Mouse (Mus musculus): Measurements from ENCODE around the gene Rfxap. TPM values are rescaled to one million over a fixed set of nuclear protein-coding genes. Genes with fewer than 3 reads are reported as not detected.

Gene Rfxap
- polyA plus RNA-seq, 1 experiment from 2014 or later, result 24.4 TPM

DNA sequence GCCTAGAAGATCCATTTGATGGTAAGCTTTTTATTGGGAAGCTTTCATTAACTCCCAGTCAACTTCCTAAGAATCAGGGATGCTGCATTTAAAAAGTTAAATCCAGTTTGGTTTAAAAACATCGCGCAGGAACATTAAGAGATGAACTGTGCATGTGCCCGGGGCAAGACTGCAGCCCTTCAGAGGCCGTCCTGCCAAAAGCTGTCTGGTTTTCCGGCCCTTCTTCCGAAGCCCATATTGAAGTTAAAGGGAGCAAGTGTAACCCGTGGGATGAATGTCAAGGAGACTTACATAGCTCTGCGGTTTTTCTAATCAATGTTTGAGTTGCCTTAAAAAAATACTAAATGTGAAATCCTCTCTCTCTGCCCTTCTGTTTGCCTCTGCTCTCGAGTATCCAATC, 48.4 kb downstream of the Rfxap start:
- no peak overlapping the region for H3K4me2 ChIP-seq (ENCODE audit: low read depth, low read length)
- no peak overlapping the region for H3K27ac ChIP-seq (ENCODE audit: low read length)
- no peak for ATAC-seq
- WGBS, result 66% methylated on average over 9 of the region's 9 CpGs
- H3K36me3 ChIP-seq (ENCODE audit: control insufficient read depth, insufficient read depth, low read length), result no peaks in the 10 kb centered on the region
- H3K4me3 ChIP-seq (ENCODE audit: low read length), result no peak overlapping the region
- no peaks in the 10 kb centered on the region for H3K9me3 ChIP-seq (ENCODE audit: control insufficient read depth, low read length)
- H3K27me3 ChIP-seq (replicated peaks; ENCODE audit: control insufficient read depth, insufficient read depth, low read length), result peaks cover 5% of the 10 kb centered on the region; the same call in 1 of the 2 replicates
- H3K4me1 ChIP-seq (ENCODE audit: control insufficient read depth, insufficient read depth, low read length), result peaks cover 20% of the 10 kb centered on the region
- H3K9ac ChIP-seq (ENCODE audit: low read depth, low read length), result no peak overlapping the region

DNA sequence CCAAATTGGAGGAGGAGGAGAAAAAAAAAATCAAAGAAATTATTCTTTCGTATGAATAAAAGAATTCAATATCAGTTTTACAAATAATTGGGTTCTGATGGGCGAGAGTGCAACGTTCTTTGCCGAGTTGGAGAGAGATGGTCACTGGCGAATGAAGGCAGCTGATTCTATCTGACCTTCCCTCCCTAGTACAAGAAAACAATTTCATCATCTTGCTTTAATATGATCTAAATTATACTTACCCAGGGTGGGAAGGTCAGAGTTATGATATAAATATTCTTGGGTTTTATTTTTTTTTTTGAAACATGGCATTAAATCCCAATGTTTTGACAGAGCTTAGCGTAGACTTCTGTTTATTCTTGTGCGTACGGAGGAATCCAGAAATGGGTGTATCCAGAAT, 50.1 kb downstream of the Rfxap start:
- 65% methylated on average over 8 of the region's 8 CpGs for WGBS
- no peak overlapping the region; the same call in 1 of the 2 replicates for H3K4me2 ChIP-seq (ENCODE audit: low read depth, low read length)
- H3K9ac ChIP-seq (ENCODE audit: low read depth, low read length), result no peak overlapping the region
- peaks cover 5% of the 10 kb centered on the region; the same call in 1 of the 2 replicates for H3K27me3 ChIP-seq (replicated peaks; ENCODE audit: control insufficient read depth, insufficient read depth, low read length)
- no peaks in the 10 kb centered on the region for H3K9me3 ChIP-seq (ENCODE audit: control insufficient read depth, low read length)
- no peak for ATAC-seq
- no peak overlapping the region for H3K27ac ChIP-seq (ENCODE audit: low read length)
- no peak overlapping the region for H3K4me3 ChIP-seq (ENCODE audit: low read length)
- peaks cover 15% of the 10 kb centered on the region for H3K4me1 ChIP-seq (ENCODE audit: control insufficient read depth, insufficient read depth, low read length)
- no peaks in the 10 kb centered on the region for H3K36me3 ChIP-seq (ENCODE audit: control insufficient read depth, insufficient read depth, low read length)

DNA sequence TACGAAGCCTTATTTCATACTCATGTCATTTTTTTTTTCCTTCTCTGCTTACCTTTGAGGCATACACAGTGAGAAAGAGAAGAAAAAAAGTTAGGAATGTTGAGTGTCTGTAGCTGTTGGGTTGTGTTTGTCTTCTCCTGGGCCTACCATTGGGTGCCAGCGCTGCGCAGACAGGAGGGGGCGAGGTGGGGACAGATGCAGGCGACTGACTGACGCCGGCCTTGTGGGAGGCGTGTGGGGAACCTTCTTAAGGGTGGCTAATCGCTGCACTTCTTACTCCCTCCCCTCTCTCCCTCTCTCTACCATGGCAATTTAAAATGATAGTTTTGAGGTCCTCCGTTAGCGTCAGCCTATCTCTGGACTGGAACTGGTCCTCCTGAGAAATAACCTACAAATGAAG, 51.5 kb downstream of the Rfxap start:
- peak; percentile 60; the same call in 1 of the 2 replicates for ATAC-seq

DNA sequence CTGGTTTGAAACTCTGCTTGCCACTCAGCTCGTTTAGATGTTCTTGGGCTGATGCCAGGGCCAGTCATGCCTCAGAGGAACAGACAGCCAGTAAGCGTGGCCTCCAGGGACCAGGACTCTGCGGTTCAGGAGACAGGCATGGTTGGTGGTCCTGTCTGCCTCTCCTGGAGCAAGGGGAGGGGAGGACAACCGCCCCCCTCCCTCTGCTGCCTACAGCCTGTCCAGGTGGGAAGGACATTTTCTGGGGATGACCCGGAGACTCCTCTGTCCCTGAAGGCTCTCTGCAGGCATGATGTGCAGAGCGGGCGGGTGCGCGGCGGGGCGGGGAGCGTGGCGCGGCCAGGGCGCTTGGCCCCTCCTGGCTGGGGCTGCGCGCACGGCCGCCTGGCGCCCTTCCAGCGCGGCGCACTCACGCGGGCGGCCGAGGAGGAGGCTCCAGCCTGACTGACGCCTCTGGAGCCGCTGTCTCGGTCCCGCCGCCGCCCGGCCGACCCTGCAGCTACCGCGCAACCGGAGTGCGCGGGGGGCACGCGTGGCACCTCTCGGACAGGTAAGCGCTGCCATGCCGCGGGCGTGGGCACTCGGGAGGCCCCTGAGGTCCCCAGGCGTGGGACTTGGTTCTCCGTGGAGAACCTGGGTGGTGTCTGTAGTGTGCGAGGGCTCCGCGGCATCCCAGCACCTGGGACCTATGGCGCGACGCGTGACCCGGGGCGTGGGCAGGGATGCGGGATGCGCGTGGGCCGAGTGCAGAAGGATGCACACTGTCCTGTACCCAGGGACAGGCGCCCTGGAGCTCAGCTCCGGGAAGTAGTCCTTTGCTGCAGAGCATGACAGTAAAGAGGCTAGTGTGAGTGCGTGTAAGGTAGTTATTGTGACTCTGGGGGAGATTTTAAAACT, 52.2 kb downstream of the Rfxap start, which contains the start of gene Smad9:
Smad9 (plus strand) TSS at position 438 of the 897 bp plus-strand sequence.
- Histone ChIP-seq H3K4me1 (ENCODE audit: control insufficient read depth, insufficient read depth, low read length) (peaks cover 10% of the 10 kb centered on the region), H3K4me2 (ENCODE audit: low read depth, low read length) (peak within 1 kb of the TSS; percentile 92), H3K9ac (ENCODE audit: low read depth, low read length) (peak within 1 kb of the TSS; percentile 71), H3K36me3 (ENCODE audit: control insufficient read depth, insufficient read depth, low read length) (peaks cover 4% of the 10 kb centered on the region; the same call in 1 of the 2 replicates), H3K9me3 (ENCODE audit: control insufficient read depth, low read length) (no peaks in the 10 kb centered on the region), H3K4me3 (ENCODE audit: low read length) (peak within 1 kb of the TSS; percentile 58), H3K27ac (ENCODE audit: low read length) (peak within 1 kb of the TSS; percentile 67), H3K27me3 (replicated peaks; ENCODE audit: control insufficient read depth, insufficient read depth, low read length) (peaks cover 5% of the 10 kb centered on the region; the same call in 1 of the 2 replicates)
- peak; percentile 92 for ATAC-seq
- WGBS, result under 1% methylated on average over 65 of the region's 66 CpGs

More for the DNA sequence above, 51.5 kb downstream of the Rfxap start:
- Histone ChIP-seq H3K36me3 (ENCODE audit: control insufficient read depth, insufficient read depth, low read length) (peaks cover 1% of the 10 kb centered on the region; the same call in 1 of the 2 replicates), H3K4me1 (ENCODE audit: control insufficient read depth, insufficient read depth, low read length) (peaks cover 14% of the 10 kb centered on the region), H3K9ac (ENCODE audit: low read depth, low read length) (peak overlapping the region; percentile 71), H3K9me3 (ENCODE audit: control insufficient read depth, low read length) (no peaks in the 10 kb centered on the region), H3K27ac (ENCODE audit: low read length) (peak overlapping the region; percentile 67), H3K4me2 (ENCODE audit: low read depth, low read length) (peak overlapping the region; percentile 92), H3K4me3 (ENCODE audit: low read length) (peak overlapping the region; percentile 58), H3K27me3 (replicated peaks; ENCODE audit: control insufficient read depth, insufficient read depth, low read length) (peaks cover 5% of the 10 kb centered on the region; the same call in 1 of the 2 replicates)
- 3% methylated on average over 11 of the region's 11 CpGs for WGBS

DNA sequence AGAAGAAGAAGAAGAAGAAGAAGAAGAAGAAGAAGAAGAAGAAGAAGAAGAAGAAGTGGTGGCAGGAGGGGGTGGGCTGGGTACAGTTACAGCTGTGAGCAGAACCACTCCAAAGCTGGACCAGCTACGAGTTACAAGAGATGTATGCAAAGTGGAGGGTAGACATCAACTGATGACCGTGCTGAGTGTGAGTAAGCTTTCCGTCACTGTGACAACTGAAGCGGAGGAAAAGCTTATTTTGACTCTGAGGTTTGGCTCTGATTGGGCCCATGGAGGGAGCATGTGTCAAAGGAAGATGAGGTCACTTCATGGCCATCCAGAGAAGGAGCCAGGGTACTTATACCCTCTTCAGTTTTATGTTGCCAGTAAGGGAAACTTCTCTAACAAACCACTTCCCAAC, 54.2 kb downstream of the Rfxap start:
- WGBS, result 70% methylated on average over 4 of the region's 4 CpGs
- Histone ChIP-seq H3K4me2 (ENCODE audit: low read depth, low read length) (no peak overlapping the region), H3K27me3 (replicated peaks; ENCODE audit: control insufficient read depth, insufficient read depth, low read length) (peaks cover 5% of the 10 kb centered on the region; the same call in 1 of the 2 replicates), H3K4me1 (ENCODE audit: control insufficient read depth, insufficient read depth, low read length) (peaks cover 10% of the 10 kb centered on the region), H3K27ac (ENCODE audit: low read length) (no peak overlapping the region), H3K9ac (ENCODE audit: low read depth, low read length) (no peak overlapping the region), H3K36me3 (ENCODE audit: control insufficient read depth, insufficient read depth, low read length) (peaks cover 15% of the 10 kb centered on the region; the same call in 1 of the 2 replicates), H3K4me3 (ENCODE audit: low read length) (no peak overlapping the region), H3K9me3 (ENCODE audit: control insufficient read depth, low read length) (no peaks in the 10 kb centered on the region)
- no peak for ATAC-seq

Other genes starting within 250 kb of the Rfxap start
- gene Supt20, start 115.0 kb downstream of the Rfxap start, polyA plus RNA-seq (2015; fragmentation: Nextera tagmentation; extraction: Ambion mirVana), result 72.9 and 77.8 TPM in 2 replicates
- gene Gm21958, start 93.4 kb downstream of the Rfxap start, polyA plus RNA-seq (2015; fragmentation: Nextera tagmentation; extraction: Ambion mirVana), result 0.53 TPM in 1 of 2 replicates, not detected in the other
- gene Exosc8, start 72.4 kb downstream of the Rfxap start, polyA plus RNA-seq (2015; fragmentation: Nextera tagmentation; extraction: Ambion mirVana), result 84.2 and 91.4 TPM in 2 replicates
- 64.3 and 66.2 TPM in 2 replicates for gene Alg5, start 72.3 kb downstream of the Rfxap start, polyA plus RNA-seq (2015; fragmentation: Nextera tagmentation; extraction: Ambion mirVana)
- gene Smad9, start 52.2 kb downstream of the Rfxap start, polyA plus RNA-seq (2015; fragmentation: Nextera tagmentation; extraction: Ambion mirVana), result 1.0 and 1.4 TPM in 2 replicates
- 0.39 and 0.48 TPM in 2 replicates for gene Sertm1, start 108.1 kb upstream of the Rfxap start, polyA plus RNA-seq (2015; fragmentation: Nextera tagmentation; extraction: Ambion mirVana)
- 1.3 and 1.8 TPM in 2 replicates for gene Ccna1, start 247.7 kb upstream of the Rfxap start, polyA plus RNA-seq (2015; fragmentation: Nextera tagmentation; extraction: Ambion mirVana)